Mouse (Mus musculus) large intestine, adult 2 months (tissue): ENCODE measurements around the gene Ankrd22. TPM values are rescaled to one million over a fixed set of nuclear protein-coding genes. Genes with fewer than 3 reads are reported as not detected.
A peak's percentile ranks its signal among the peaks of the same experiment; 100 is the strongest.

Experiments used
- DNase-seq: peaks from one replicate; pipeline ENCODE4 v3.0.0-alpha.2; 2012; ENCODE audit warnings: low read depth, low spot score
- WGBS: fragments of 180-500 bp; shearing (Covaris S2); methylation state at CpG from one replicate; pipeline ENCODE4 v1.1.7; 2018; 5-methylcytosine and 5-hydroxymethylcytosine counted together
- polyA plus RNA-seq: library from polyadenylated mRNA; depleted of rRNA; stranded (reverse); fragments of >200 nt; gene quantifications from 2 replicates; pipeline ENCODE4 v1.2.3, GENCODE M21; 2012

The Ankrd22 gene
- polyA plus RNA-seq, 1 experiment, result 2.0 TPM

DNA sequence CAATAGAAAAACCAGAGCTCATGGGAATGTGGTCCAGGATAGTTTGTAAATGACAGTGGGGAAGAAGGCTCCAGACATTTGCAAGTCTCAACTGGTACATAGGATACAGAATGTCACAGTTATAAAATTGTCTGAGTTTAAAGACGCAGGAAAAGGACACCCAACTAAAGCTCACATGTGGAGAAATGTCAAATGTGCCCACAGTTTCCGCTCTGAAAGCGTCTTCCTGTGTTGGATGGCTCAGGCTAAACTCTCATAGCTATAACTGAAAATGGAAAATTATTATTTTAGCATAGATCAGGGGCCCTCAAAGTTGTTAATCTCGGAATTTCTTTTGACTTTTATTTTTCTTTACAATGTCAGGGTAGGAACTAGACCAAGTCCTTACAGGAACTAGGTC is 21.0 kb upstream of the Ankrd22 start:
- DNase-seq, result no peak
- WGBS, result 90% methylated on average over 4 of the region's 4 CpGs

DNA sequence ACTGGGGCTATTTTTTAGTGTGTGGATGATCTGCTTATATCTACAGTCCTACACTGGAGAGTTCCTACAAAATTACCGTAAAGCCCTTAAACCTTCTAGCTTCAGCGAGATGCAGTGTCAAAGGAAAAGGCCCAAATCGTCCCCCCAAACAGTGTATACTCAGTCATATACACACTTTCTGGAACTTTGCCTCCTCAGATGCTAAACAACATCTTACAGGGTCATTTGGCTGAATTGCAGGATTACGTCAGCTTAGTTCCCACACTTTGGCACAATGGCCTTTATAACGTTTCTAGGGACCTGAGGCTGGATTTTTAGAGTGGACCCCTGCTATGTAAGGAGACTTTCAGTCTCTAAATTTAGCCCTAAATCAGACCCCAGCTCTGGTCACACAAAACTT is 16.6 kb upstream of the Ankrd22 start:
- 67% methylated on average over 5 of the region's 5 CpGs for WGBS
- DNase-seq, result no peak

DNA sequence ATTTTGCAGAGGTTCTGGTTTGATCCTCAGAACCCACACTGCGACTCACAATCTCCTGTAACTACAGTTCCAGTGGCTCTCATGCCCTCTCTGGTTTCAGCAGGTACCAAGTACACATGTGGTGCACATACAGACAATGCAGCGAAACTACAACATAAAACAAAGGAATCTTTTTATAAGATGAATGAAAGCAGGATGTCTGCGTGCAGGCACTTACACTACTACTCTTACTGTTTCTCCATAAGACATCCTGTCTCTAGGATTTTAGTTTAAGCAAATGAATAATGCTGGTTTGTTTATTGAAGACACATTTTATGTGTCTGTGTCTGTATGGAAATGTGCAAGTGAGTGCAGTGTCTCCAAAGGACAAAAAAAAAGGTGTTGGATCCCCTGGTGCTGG is 15.4 kb upstream of the Ankrd22 start:
- DNase-seq, result no peak
- 91% methylated on average over 3 of the region's 3 CpGs for WGBS

DNA sequence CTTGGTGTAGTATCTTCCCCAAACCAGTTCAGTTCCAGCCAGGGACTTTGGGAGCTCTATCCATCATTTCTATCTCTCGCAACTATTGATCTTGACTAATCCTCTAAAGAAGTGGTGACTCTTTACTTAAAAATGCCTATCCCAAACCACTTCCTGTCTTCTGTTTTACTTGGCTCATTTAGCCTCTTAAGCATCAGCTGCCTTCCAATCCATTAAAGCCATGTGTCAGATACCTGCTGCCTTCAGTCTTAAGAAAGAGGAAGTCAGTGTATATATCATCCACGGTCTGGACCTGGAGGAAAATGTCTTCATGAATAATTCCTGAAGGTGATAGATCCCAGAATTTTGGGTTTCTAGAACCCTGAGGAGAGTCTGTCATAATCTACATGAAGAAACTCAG is 14.5 kb upstream of the Ankrd22 start:
- no peak for DNase-seq
- WGBS, result 73% methylated on average over 2 of the region's 2 CpGs

DNA sequence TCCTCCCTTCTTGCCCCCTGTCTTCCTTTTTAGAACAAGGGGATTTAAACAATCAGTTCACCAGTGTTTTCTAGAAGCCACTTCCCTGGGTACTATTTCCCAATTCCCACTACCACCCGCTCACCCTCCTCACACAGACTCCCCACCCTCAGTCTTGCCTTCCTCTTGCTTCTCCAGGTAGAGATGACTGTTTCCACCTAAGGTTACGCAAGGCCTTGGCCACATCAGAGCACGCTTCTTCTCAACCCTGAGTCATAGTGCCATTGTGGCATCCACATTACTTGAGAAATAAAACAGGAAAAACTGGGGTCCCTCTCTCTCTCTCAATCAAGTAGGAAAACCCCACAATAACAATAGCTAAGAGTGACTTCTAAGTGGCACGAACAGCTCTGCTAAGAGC is 13.3 kb upstream of the Ankrd22 start:
- no peak for DNase-seq
- 87% methylated on average over 4 of the region's 4 CpGs for WGBS

DNA sequence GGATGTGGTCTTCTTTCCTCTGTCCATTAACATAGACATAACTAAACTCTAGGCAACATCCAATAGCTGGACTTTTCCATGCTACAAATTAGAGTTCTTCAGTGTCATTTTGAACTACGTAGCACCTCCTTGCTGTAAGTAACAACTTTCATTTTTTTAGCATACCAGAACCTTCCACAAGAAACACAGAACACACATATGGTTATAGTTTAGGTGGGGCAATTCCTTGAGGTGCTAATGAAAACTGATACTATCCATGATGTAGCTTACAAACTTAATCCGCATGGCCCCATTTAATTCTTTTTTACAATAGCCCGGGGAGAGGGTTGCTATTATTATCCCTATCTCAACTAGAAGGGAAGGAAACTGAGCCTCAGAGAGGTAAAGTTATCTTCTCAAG is 8.2 kb upstream of the Ankrd22 start:
- 85% methylated on average over 3 of the region's 3 CpGs for WGBS
- DNase-seq, result no peak

DNA sequence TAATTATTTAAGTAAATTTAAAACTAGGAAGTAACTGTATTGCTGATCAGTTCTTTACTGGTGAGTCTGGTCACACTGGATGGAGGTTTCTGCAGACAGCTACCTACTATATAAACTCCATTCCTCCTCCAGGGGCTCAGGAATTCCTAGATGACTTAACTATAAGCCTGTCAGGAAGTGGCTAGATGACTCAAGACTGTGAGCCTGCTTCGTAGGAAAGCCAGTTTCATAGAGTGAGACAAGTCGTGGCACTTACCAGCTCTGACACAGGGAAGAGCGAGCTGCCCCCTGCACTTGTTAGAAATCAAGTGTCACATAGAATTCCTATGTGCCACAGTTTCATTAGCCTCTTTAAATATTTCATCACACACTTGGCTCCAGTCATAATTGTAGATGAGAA is 5.3 kb upstream of the Ankrd22 start:
- WGBS, result 64% methylated on average over 3 of the region's 3 CpGs

DNA sequence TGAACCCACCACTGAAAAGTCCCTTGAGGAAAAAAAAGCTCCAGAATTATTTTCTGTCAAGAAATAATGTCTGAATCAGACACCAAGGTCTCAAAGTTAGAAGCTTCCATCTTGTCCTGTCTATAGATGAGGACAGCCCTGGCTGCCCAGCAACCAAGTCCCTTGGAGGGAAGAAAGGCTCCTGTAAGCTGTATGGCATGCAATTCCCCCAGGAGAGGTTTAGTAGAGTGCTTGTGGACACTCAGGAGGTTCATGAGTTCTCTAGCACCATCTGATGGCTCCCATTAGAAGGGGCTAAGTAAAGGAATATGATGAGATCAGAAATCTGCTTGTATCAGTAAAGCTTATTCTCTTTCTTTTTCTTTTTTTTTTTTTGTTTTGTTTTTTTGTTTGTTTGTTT is 3.3 kb upstream of the Ankrd22 start:
- no peak for DNase-seq

More for the DNA sequence above, 5.3 kb upstream of the Ankrd22 start:
- DNase-seq, result no peak

DNA sequence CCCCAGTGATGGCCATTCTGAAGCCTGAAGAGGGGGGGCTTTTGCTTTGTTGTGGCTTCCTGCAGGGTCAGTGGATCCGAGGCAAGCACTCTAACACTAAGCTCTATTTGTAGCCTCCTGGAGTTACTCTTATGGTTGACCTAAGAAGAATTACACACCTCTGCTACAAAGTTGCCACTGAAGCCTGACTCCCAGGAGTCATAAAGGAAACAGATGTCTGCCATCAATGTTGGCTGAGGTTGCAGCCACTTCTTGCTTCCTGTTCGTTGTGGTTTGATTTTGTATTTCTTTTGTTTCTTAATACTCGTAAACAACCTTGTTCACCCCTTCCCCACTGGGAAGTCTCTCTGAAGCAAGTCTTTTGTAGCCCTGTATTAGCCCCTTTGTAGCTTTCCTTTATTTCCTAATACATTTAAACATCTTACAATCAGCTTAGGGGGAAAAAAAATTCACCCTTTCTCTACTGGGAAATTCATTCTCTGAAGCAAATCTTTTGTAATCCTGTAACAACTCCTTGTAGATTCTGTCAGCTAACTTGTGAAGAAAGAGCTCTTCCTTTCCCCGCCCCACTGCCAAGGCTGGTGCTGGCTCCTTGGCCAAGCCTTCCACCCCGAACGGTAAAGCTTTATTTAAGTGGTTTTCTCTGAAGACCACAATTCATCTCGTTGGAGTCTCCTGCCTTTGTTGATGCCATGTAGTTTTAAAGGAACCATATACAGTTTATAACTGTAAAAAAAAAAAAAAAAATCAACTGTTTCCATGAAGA is 2.2 kb upstream of the Ankrd22 start:
- DNase-seq, result no peak
- WGBS, result 62% methylated on average over 7 of the region's 7 CpGs

DNA sequence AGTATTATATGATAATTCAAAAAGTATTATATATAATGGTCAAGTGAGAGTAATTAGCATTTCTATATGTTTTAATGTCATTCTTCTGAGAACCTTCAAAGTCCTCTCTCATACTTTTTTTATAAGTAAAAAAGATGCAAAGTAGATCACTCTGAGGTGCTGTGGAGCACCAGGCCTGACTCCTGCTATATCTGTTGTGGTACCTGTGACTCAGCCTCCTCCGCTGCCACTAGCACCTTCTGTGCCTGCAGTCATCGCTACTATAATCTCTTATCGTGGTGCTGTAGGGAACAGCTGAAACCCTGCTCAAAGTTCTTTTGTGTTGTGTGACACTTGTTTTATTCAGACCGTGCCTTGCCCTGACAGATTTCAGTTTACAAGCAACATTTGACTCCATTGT is 533 bp upstream of the Ankrd22 start:
- WGBS, result 60% methylated on average over 4 of the region's 4 CpGs
- DNase-seq, result no peak

DNA sequence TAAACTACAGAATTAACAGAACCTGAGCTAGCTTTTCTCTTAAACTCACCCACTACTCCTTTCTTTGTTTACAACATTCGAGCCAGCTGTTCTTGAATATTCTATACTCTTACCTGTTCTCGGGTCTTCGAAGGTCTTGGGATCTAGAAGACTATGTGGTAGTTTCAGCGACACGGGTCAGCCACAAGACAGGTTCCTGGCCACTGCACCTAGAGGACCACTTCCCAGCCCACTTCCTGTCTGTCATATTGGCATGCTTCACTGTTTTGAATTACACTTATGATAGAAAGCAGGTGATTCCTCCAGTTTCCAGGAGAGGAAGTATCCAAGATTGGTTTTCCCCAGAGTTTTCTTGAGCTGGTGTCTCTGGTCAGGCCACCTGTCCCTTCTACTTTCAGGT is 3.2 kb downstream of the Ankrd22 start:
- 86% methylated on average over 5 of the region's 5 CpGs for WGBS
- no peak for DNase-seq

DNA sequence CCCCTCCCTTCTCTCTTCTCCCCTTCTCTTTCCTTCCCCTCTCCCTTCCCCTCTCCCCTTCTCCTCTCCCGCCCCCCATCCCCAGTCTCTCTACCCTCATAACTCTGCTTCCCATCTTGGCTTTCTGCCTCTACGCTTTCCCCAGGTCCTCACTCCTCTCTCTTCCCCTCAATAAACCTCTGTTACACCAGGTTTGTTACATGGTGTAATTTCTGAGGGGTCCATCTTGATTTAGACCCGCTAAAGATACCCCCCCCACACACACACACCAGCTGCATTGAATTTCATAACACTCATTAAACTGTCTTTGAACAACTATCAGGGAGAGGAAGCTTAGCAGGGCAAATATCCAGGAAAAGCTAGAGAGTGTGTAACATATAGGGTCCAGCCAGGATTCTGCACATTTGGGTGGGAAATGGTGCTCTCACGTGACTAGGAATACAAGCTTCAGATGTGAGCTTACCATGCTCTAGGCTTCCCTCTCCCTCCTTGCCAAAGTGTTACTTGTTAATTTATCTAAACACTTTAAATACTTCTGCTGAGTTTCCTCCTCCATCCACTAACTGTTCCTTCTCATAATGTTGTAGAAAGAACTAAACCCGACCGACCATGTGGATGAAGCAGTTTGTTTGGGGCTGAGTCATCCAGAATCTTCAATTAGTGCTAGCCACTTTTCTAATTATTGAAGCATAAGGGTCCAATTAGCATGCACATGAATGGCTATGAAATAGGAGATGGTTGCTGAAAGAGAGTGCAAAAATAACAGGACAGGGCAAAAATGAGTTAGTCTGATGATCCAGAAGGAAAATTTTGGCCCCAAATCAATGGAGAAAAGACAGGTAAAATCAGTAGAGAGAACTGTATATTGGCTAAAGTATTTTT is 12.3 kb downstream of the Ankrd22 start:
- no peak for DNase-seq
- 66% methylated on average over 6 of the region's 6 CpGs for WGBS

DNA sequence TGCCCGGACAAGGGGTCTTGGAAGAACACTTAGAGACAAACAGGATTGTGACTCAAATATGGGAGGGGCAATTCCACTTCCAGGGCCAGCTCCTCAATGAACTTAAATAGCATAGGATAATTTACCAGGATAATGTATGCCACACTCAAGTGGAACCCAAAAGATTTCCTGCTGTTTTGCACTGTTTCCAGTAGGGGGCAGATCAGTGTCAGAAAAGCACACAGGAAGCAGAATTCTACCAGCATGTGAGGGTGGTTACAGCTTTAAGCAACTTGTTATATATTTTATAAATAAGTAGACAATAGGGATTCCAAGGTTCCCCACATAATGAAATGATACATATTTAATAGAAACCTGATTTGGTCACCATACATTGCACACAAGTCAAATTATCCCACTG is 13.9 kb downstream of the Ankrd22 start:
- no peak for DNase-seq
- 34% methylated on average over 1 of the region's 1 CpGs for WGBS

DNA sequence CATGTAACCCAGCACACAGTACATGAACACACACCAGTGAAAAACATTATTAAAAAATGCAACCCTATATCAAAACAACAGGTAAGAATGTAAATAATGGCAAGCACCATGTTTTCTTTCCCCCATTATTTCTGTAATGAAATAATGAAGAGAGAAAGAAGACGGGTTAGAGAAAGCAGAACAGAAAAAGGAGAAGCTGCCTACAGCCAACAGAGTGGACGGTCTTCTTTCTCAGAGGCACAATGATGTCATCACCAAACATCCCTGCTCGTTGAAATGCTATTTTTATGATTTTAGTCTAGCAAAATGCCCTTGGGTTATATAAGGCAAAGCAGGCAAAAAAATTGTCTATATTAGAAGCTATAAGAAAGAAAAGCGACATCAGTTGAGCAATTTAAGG is 17.4 kb downstream of the Ankrd22 start:
- WGBS, result 58% methylated on average over 4 of the region's 4 CpGs
- DNase-seq, result no peak

DNA sequence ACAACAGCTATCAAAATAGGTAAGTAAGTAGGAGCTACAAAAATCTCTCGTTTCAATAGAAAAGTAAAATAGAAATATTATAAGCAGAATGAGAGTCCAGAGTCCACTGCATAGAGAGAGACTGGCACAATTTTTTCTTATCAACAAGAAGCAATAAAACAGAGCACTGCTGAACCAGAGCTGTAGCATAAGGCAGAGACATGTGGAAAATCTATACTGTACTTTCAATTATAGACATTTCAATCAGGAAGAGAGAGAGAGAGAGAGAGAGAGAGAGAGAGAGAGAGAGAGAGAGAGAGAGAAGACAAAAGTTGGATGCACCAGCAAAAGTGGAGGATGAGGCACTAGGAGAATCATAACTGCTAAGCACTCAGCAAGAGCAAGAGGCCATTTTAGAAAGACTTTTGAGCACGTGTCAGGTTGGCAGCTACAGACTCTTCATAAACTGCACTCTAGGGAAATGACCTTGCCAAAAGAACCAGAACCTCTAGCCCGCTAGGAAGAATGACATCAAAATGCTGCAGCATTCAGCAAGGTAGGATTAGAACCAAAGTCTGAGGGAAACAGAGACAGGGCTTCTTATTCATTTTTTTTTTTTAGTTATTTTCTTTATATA is 26.3 kb downstream of the Ankrd22 start:
- 32% methylated on average over 3 of the region's 3 CpGs for WGBS

DNA sequence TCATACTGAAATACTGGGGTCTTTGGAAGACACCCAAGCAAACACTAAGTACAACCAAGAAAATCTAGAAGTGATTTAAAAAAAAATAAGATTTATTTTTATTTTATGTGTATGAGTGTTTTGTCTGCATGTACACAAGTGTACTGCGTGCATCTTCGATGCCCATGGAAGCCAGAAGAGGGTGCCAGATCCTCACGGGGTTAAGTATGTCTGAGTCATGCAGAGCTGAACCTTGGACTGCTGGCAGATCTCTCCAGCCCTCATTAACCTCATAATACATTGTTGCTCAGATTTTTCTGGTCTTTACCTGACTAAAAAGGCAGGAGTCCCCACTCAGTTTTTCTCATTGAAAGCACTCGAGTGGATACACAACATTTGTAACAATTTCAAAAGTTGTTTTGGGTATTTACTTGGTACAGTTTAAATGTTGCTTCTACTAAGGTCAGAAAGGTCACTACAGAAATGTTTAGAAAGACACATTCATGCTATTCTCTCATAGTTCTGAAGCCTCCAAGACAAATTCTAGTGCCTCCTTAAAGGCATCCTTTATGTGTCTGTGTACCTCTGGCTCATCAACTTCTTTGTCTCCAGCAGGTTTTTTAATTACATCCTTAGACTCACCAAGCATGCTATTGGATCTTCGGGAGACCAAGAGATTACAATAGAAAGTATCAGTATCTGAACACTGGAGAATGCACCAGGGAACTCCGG is 27.0 kb downstream of the Ankrd22 start:
- WGBS, result 41% methylated on average over 6 of the region's 6 CpGs
- peak; percentile 63 for DNase-seq

More for the DNA sequence above, 26.3 kb downstream of the Ankrd22 start:
- DNase-seq, result no peak

DNA sequence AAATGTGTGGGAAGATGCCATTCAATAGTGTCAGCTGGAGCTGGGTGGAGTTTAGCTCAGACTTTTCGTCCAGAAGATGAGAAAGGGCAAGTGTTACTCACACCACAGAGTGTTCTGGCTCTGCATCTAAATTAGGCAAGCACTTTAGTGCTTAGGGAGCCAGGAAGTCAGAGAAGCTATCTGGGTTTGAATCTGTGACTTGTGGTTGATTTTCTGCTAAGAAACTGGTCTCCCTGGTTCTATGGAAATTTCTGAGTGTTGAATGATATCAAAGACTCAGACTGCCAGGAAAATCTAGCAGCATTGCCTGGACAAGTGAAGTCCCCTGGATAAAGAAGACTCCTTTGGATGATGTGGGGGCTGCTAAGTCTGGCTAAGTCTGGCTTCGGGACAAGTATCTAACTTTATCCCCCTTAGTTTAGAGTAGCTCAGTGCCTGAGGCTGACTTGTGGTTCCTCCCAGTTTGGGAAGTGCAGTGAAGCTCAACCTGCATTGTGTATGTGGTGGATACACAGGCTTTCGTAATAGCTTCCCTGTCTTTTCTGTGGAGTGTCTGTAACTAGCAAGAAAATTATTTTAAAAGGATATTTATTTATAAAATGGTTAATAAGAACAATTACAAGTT is 45.6 kb downstream of the Ankrd22 start:
- no peak for DNase-seq
- 53% methylated on average over 3 of the region's 3 CpGs for WGBS

DNA sequence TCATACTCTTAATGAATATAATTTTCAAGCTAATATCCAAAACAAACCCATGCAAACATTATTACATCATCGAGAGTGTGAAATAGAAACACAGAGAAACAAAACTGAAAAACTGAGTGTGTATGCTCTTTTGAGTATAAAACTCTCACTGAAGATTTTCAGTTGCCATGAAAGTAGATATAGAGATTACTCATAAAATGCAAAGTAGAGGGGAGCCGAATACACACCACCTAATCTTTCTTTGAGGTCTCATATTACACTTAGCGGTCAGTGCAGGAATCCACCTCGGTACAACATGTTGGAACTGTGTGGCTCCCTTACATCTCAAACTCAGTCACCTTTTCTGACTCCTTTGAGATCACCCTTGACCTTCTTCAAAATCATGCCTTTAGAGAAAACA is 46.2 kb downstream of the Ankrd22 start:
- DNase-seq, result no peak
- WGBS, result 75% methylated on average over 4 of the region's 4 CpGs

DNA sequence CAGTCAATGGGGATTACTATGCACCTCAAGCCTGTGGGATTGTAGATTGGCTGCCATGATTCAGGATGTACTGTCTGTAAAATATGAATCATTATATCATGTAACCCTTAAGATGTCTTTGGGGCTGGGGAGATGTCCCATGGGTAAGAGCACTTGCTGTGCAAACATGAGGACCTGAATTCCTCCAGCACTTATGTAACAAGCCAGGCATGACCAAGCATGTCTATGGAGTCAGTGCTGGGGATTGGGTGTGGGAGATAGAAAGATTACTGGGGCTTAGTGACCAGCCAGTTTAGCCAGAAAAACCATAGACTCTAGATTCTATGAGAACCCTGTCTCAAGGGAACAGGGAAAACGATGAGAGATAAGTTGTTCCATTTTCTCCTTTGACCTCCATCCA is 46.8 kb downstream of the Ankrd22 start:
- DNase-seq, result no peak
- WGBS, result 60% methylated on average over 1 of the region's 1 CpGs

DNA sequence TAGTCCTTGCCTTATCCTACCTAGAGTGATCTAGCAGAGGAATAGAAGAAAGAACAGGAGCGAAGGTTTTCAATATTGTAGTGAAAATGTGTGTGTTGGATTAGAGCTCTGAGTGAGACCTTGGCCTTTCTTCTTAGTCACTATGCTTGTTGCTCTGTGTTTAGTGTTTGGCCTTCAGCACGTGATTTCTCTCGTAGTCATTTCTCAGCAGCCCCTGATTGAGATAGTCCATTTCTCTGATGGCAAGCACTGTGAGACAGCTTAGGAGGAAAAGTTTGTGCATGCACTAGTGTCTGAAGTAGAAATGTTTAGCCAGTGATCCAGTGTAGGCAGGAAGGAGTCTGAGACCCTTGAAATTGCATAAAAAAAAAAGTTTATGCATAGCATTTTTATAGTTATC is 61.0 kb downstream of the Ankrd22 start:
- 84% methylated on average over 3 of the region's 3 CpGs for WGBS
- no peak for DNase-seq
